Mouse (Mus musculus) hindbrain, embryonic 12.5 days (tissue): Measurements from ENCODE around the gene Ldhal6b. TPM values are rescaled to one million over a fixed set of nuclear protein-coding genes. Genes with fewer than 3 reads are reported as not detected.

ENCODE experiments used
- ATAC-seq: fragments of 200-750 bp; cut with Nextera tagmentation; 2 replicates; pipeline ENCODE4 v1.8.0; 2017; ENCODE audit warnings: moderate TSS enrichment; ENCODE audit not compliant: low FRiP score
- H3K27ac ChIP-seq: fragments of 300-500 bp; sonication (generic); 2 replicates; pipeline ENCODE4 v1.5.1; 2016; ENCODE audit warnings: mild to moderate bottlenecking
- H3K27me3 ChIP-seq: fragments of 300-500 bp; sonication (generic); 2 replicates; pipeline ENCODE4 v1.6.1; 2016; ENCODE audit warnings: mild to moderate bottlenecking
- H3K36me3 ChIP-seq: fragments of 300-500 bp; sonication (generic); 2 replicates; pipeline ENCODE4 v1.6.1; 2016; ENCODE audit warnings: mild to moderate bottlenecking
- H3K4me1 ChIP-seq: fragments of 300-500 bp; sonication (generic); 2 replicates; pipeline ENCODE4 v1.6.1; 2016
- H3K4me2 ChIP-seq: fragments of 300-500 bp; sonication (generic); replicated peaks from 2 replicates; pipeline ENCODE4 v1.6.1; 2016; ENCODE audit warnings: mild to moderate bottlenecking
- H3K4me3 ChIP-seq: fragments of 300-500 bp; sonication (generic); 2 replicates; pipeline ENCODE4 v1.5.1; 2016; ENCODE audit warnings: mild to moderate bottlenecking
- H3K9ac ChIP-seq: fragments of 300-500 bp; sonication (generic); 2 replicates; pipeline ENCODE4 v1.6.1; 2016; ENCODE audit warnings: mild to moderate bottlenecking, moderate library complexity
- H3K9me3 ChIP-seq: fragments of 300-500 bp; sonication (generic); replicated peaks from 2 replicates; pipeline ENCODE4 v1.6.1; 2016; ENCODE audit warnings: mild to moderate bottlenecking
- WGBS: fragments of 180-500 bp; shearing (Covaris S2); methylation state at CpG from one replicate; pipeline ENCODE4 v1.1.7; 2016; 5-methylcytosine and 5-hydroxymethylcytosine counted together
- microRNA-seq: library from miRNA; unstranded; fragments of <30 nt; microRNA quantifications from one replicate; pipeline ENCODE4, GENCODE M21; 2017
- polyA plus RNA-seq: library from polyadenylated mRNA; unstranded; fragments of >200 nt; fragmentation: Nextera tagmentation; extraction: Ambion mirVana; gene quantifications from 2 replicates; pipeline ENCODE4 v1.2.1, GENCODE M21; 2016

The Ldhal6b gene
- polyA plus RNA-seq, 1 experiment from 2014 or later, result not detected

- Histone ChIP-seq H3K4me1 (0 out of 2 replicates have a peak, but pooled peaks cover 6% of the 10 kb centered on the region), H3K27ac (no peak overlapping the region), H3K9me3 (no peaks in the 10 kb centered on the region), H3K4me2 (no peak overlapping the region), H3K36me3 (no peaks in the 10 kb centered on the region), H3K27me3 (no peaks in the 10 kb centered on the region), H3K9ac (no peak overlapping the region), H3K4me3 (no peak overlapping the region)
- ATAC-seq, result no peak
- WGBS, result 84% methylated on average over 12 of the region's 12 CpGs
Measured at GRCm38 (mm10) chr17:5386885-5387545, 31.6 kb downstream of the Ldhal6b start.

GRCm38 (mm10) chr17:5385694-5386093 lies 32.9 kb downstream of the Ldhal6b start:
- WGBS, result 92% methylated on average over 1 of the region's 1 CpGs

GRCm38 (mm10) chr17:5377930-5378310 lies 40.6 kb downstream of the Ldhal6b start:
- H3K4me3 ChIP-seq, result no peak overlapping the region
- ATAC-seq, result no peak
- no peaks in the 10 kb centered on the region for H3K36me3 ChIP-seq
- H3K27ac ChIP-seq, result 0 out of 2 replicates have a peak overlapping the region, but pooled peaks have one; percentile 23
- H3K4me1 ChIP-seq, result peaks cover 13% of the 10 kb centered on the region; the same call in 1 of the 2 replicates
- WGBS, result 31% methylated on average over 7 of the region's 7 CpGs
- H3K27me3 ChIP-seq, result no peaks in the 10 kb centered on the region
- H3K9ac ChIP-seq, result no peak overlapping the region
- H3K4me2 ChIP-seq, result no peak overlapping the region
- H3K9me3 ChIP-seq, result no peaks in the 10 kb centered on the region

More at GRCm38 (mm10) chr17:5385694-5386093, 32.9 kb downstream of the Ldhal6b start:
- no peak overlapping the region for H3K4me3 ChIP-seq
- ATAC-seq, result no peak
- H3K27ac ChIP-seq, result no peak overlapping the region
- no peak overlapping the region for H3K9ac ChIP-seq
- H3K4me1 ChIP-seq, result 0 out of 2 replicates have a peak, but pooled peaks cover 5% of the 10 kb centered on the region
- no peaks in the 10 kb centered on the region for H3K27me3 ChIP-seq
- H3K36me3 ChIP-seq, result no peaks in the 10 kb centered on the region
- no peaks in the 10 kb centered on the region for H3K9me3 ChIP-seq
- no peak overlapping the region for H3K4me2 ChIP-seq

- no peaks in the 10 kb centered on the region for H3K9me3 ChIP-seq
- H3K9ac ChIP-seq, result no peak overlapping the region
- peak; percentile 71; the same call in 1 of the 2 replicates for ATAC-seq
- 0 out of 2 replicates have a peak overlapping the region, but pooled peaks have one; percentile 23 for H3K27ac ChIP-seq
- H3K4me2 ChIP-seq, result no peak overlapping the region
- H3K36me3 ChIP-seq, result no peaks in the 10 kb centered on the region
- H3K27me3 ChIP-seq, result no peaks in the 10 kb centered on the region
- peaks cover 13% of the 10 kb centered on the region; the same call in 1 of the 2 replicates for H3K4me1 ChIP-seq
- 25% methylated on average over 11 of the region's 11 CpGs for WGBS
- no peak overlapping the region for H3K4me3 ChIP-seq
Measured at GRCm38 (mm10) chr17:5377151-5377929, 41.2 kb downstream of the Ldhal6b start.

GRCm38 (mm10) chr17:5372951-5373350 lies 45.6 kb downstream of the Ldhal6b start:
- no peak overlapping the region for H3K9ac ChIP-seq
- H3K4me1 ChIP-seq, result peaks cover 11% of the 10 kb centered on the region; the same call in 1 of the 2 replicates
- no peaks in the 10 kb centered on the region for H3K9me3 ChIP-seq
- no peaks in the 10 kb centered on the region for H3K27me3 ChIP-seq
- no peak overlapping the region for H3K4me3 ChIP-seq
- 79% methylated on average over 8 of the region's 8 CpGs for WGBS
- H3K27ac ChIP-seq, result no peak overlapping the region
- no peaks in the 10 kb centered on the region for H3K36me3 ChIP-seq
- no peak overlapping the region for H3K4me2 ChIP-seq
- no peak for ATAC-seq

GRCm38 (mm10) chr17:5371521-5371920 lies 47.0 kb downstream of the Ldhal6b start:
- no peak overlapping the region for H3K9ac ChIP-seq
- H3K4me1 ChIP-seq, result no peaks in the 10 kb centered on the region
- no peak overlapping the region for H3K27ac ChIP-seq
- H3K36me3 ChIP-seq, result no peaks in the 10 kb centered on the region
- no peaks in the 10 kb centered on the region for H3K27me3 ChIP-seq
- ATAC-seq, result no peak
- no peaks in the 10 kb centered on the region for H3K9me3 ChIP-seq
- H3K4me3 ChIP-seq, result no peak overlapping the region
- WGBS, result 59% methylated on average over 7 of the region's 7 CpGs
- H3K4me2 ChIP-seq, result no peak overlapping the region

- Histone ChIP-seq H3K4me3 (no peak overlapping the region), H3K9me3 (no peaks in the 10 kb centered on the region), H3K4me2 (no peak overlapping the region), H3K27me3 (no peaks in the 10 kb centered on the region), H3K4me1 (0 out of 2 replicates have a peak, but pooled peaks cover 3% of the 10 kb centered on the region), H3K27ac (no peak overlapping the region), H3K9ac (no peak overlapping the region), H3K36me3 (no peaks in the 10 kb centered on the region)
- no peak for ATAC-seq
- 68% methylated on average over 4 of the region's 4 CpGs for WGBS
Measured at GRCm38 (mm10) chr17:5371032-5371431, 47.5 kb downstream of the Ldhal6b start.

Small RNA genes within 50 kb of the gene (microRNA-seq; reads per million reads assigned to microRNA genes)
- gene Gm22475, result not detected

Other genes starting within 250 kb of the Ldhal6b start
- 114 and 115 TPM in 2 replicates for gene Tmem242, start 21.5 kb upstream of the Ldhal6b start, polyA plus RNA-seq
- gene Zdhhc14, start 73.8 kb upstream of the Ldhal6b start, polyA plus RNA-seq, result 6.1 and 7.2 TPM in 2 replicates